Mouse (Mus musculus): ENCODE measurements around the gene Axdnd1.

GRCm38 (mm10) chr1:156445049-156445448, 24.1 kb upstream of the Axdnd1 start:
- no peak for TF ChIP-seq CTCF (IDR thresholded peaks at IDR 0.05; ENCODE audit: borderline replicate concordance, extremely low read depth, insufficient read depth, insufficient read length)
- no peak for TF ChIP-seq POLR2A (IDR thresholded peaks at IDR 0.05; ENCODE audit: borderline replicate concordance, extremely low read depth, insufficient read depth, insufficient read length, poor library complexity, severe bottlenecking)
